Comparison of ENCODE assay signal across 8 mouse cellular contexts in genomic region chr5:110808061-110808631, GRCm38 (mm10). TPM values are rescaled to one million over a fixed set of nuclear protein-coding genes. Genes with fewer than 3 reads are reported as not detected.
DNase-seq lines count a peak whose midpoint lies in the region; ATAC-seq and TF ChIP-seq lines count a peak whose summit lies in the region.

No protein-coding gene starts in this region.

- peaks cover 44% of the 10 kb centered on the region for H3K4me1 ChIP-seq in embryonic facial prominence, embryonic 13.5 days
- H3K4me1 ChIP-seq in heart, adult 2 months (ENCODE audit: control insufficient read depth, insufficient read depth, low read length): peaks cover 13% of the 10 kb centered on the region
- peaks cover 47% of the 10 kb centered on the region for H3K4me1 ChIP-seq in limb, embryonic 13.5 days
- peaks cover 52% of the 10 kb centered on the region for H3K4me1 ChIP-seq in midbrain, embryonic 15.5 days

- H3K9me3 ChIP-seq in embryonic facial prominence, embryonic 13.5 days: no peaks in the 10 kb centered on the region
- H3K9me3 ChIP-seq in limb, embryonic 13.5 days: no peaks in the 10 kb centered on the region
- H3K9me3 ChIP-seq in midbrain, embryonic 15.5 days: no peaks in the 10 kb centered on the region

- peaks cover 33% of the 10 kb centered on the region for H3K36me3 ChIP-seq in embryonic facial prominence, embryonic 13.5 days
- H3K36me3 ChIP-seq in heart, adult 2 months (ENCODE audit: control insufficient read depth, insufficient read depth, low read length): peaks cover 5% of the 10 kb centered on the region
- H3K36me3 ChIP-seq in limb, embryonic 13.5 days: peaks cover 40% of the 10 kb centered on the region
- 0 out of 2 replicates have a peak, but pooled peaks cover 4% of the 10 kb centered on the region for H3K36me3 ChIP-seq in midbrain, embryonic 15.5 days (replicated peaks)

- peaks cover 3% of the 10 kb centered on the region for H3K79me2 ChIP-seq in heart, adult 2 months (replicated peaks; ENCODE audit: control insufficient read depth, insufficient read depth, low read length)

- intact Hi-C loops in heart, adult 2 months (cut with DNase I): loop anchor here (2.0 kb wide), 1 partner anchor 37 kb away; the partner anchor contains the start of gene Ep400

- 4% methylated on average over 14 of the region's 14 CpGs for WGBS in embryonic facial prominence, embryonic 13.5 days
- WGBS in heart, adult 2 months: under 1% methylated on average over 14 of the region's 14 CpGs
- WGBS in limb, embryonic 13.5 days: 3% methylated on average over 14 of the region's 14 CpGs
- WGBS in midbrain, embryonic 15.5 days: 4% methylated on average over 14 of the region's 14 CpGs

- H3K27me3 ChIP-seq in embryonic facial prominence, embryonic 13.5 days: no peaks in the 10 kb centered on the region
- no peaks in the 10 kb centered on the region for H3K27me3 ChIP-seq in heart, adult 2 months (ENCODE audit: control insufficient read depth, insufficient read depth, low read length)
- no peaks in the 10 kb centered on the region for H3K27me3 ChIP-seq in limb, embryonic 13.5 days
- H3K27me3 ChIP-seq in midbrain, embryonic 15.5 days (replicated peaks): no peaks in the 10 kb centered on the region

- peak overlapping the region; percentile 95 for H3K4me2 ChIP-seq in embryonic facial prominence, embryonic 13.5 days
- H3K4me2 ChIP-seq in limb, embryonic 13.5 days (replicated peaks): peak overlapping the region; percentile 94
- H3K4me2 ChIP-seq in midbrain, embryonic 15.5 days: peak overlapping the region; percentile 92

- peak overlapping the region; percentile 28; the same call in 1 of the 2 replicates for H3K27ac ChIP-seq in embryonic facial prominence, embryonic 13.5 days
- H3K27ac ChIP-seq in heart, adult 2 months: peak overlapping the region; percentile 83
- no peak overlapping the region; the same call in 1 of the 2 replicates for H3K27ac ChIP-seq in limb, embryonic 13.5 days
- H3K27ac ChIP-seq in midbrain, embryonic 15.5 days: 0 out of 2 replicates have a peak overlapping the region, but pooled peaks have one; percentile 6

- peak overlapping the region; percentile 96 for H3K9ac ChIP-seq in embryonic facial prominence, embryonic 13.5 days
- peak overlapping the region; percentile 99 for H3K9ac ChIP-seq in heart, adult 2 months (ENCODE audit: low read depth, low read length)
- peak overlapping the region; percentile 98 for H3K9ac ChIP-seq in limb, embryonic 13.5 days
- peak overlapping the region; percentile 87 for H3K9ac ChIP-seq in midbrain, embryonic 15.5 days

- TF ChIP-seq POLR2A in heart, adult 2 months (IDR thresholded peaks at IDR 0.05; ENCODE audit: insufficient read depth, low read depth, low read length): peak; percentile 58

- TF ChIP-seq CTCF in heart, adult 2 months (IDR thresholded peaks at IDR 0.05): no peak

- 0 out of 2 replicates have a peak, but pooled peaks have one; percentile 45 for TF ChIP-seq EP300 in heart, adult 2 months (IDR thresholded peaks at IDR 0.05; ENCODE audit: insufficient read depth, low read depth, low read length)

- peak; percentile 59; the same call in 1 of the 2 replicates for ATAC-seq in embryonic facial prominence, embryonic 13.5 days (ENCODE audit: insufficient number of reproducible peaks, insufficient read depth, low FRiP score, low TSS enrichment, low read depth)
- peak; percentile 31; the same call in 1 of the 2 replicates for ATAC-seq in limb, embryonic 13.5 days (ENCODE audit: low FRiP score, low read depth)
- ATAC-seq in midbrain, embryonic 15.5 days (replicated peaks): peak; percentile 28; the same call in 1 of the 2 replicates

- peak; percentile 88 for DNase-seq in 3T3-L1 (ENCODE audit: low read depth, low spot score)
- peak; percentile 58 to 70 for DNase-seq in adrenal gland, postnatal 4 days (ENCODE audit: low spot score in 2 of 2)
- DNase-seq in heart, adult 2 months: peak; percentile 92 to 93
- peak; percentile 90 to 91 for DNase-seq in kidney, adult 8-10 months
- peak; percentile 59 to 66 for DNase-seq in spleen, adult 18-20 months

- H3K4me3 ChIP-seq in embryonic facial prominence, embryonic 13.5 days: peak overlapping the region; percentile 96
- peak overlapping the region; percentile 91 for H3K4me3 ChIP-seq in heart, adult 2 months
- peak overlapping the region; percentile 94 for H3K4me3 ChIP-seq in limb, embryonic 13.5 days
- peak overlapping the region; percentile 85 for H3K4me3 ChIP-seq in midbrain, embryonic 15.5 days

RNA-seq across cellular contexts. Expression of gene Ulk1, which starts 1.8 kb away (rescaled TPM):
- 10 to 100 TPM; 59.5 to 64.8 TPM for total RNA-seq in adrenal gland, postnatal 4 days (2021)
- 19.2 and 21.9 TPM in 2 replicates for polyA plus RNA-seq in embryonic facial prominence, embryonic 13.5 days (2015; fragmentation: Nextera tagmentation; extraction: Ambion mirVana)
- 10 to 100 TPM; 64.8 to 82.1 TPM for total RNA-seq in heart, adult 2 months (2021)
- 55.9 and 62.6 TPM in 2 replicates for polyA plus RNA-seq in heart, adult 2 months (2012; rRNA removed)
- 21.5 and 22.8 TPM in 2 replicates for polyA plus RNA-seq in limb, embryonic 13.5 days (2015; fragmentation: Nextera tagmentation; extraction: Ambion mirVana)
- 37.1 and 39.1 TPM in 2 replicates for polyA plus RNA-seq in midbrain, embryonic 15.5 days (2015; fragmentation: Nextera tagmentation; extraction: Ambion mirVana)

RNA-seq across cellular contexts. Expression of gene Pus1, which starts 27.7 kb away (rescaled TPM):
- total RNA-seq in adrenal gland, postnatal 4 days (2021): 10 to 100 TPM; 40.2 to 47.2 TPM
- polyA plus RNA-seq in embryonic facial prominence, embryonic 13.5 days (2015; fragmentation: Nextera tagmentation; extraction: Ambion mirVana): 32.4 and 34.4 TPM in 2 replicates
- 10 to 100 TPM; 19.1 to 21.3 TPM for total RNA-seq in heart, adult 2 months (2021)
- polyA plus RNA-seq in heart, adult 2 months (2012; rRNA removed): 15.8 and 16.2 TPM in 2 replicates
- polyA plus RNA-seq in limb, embryonic 13.5 days (2015; fragmentation: Nextera tagmentation; extraction: Ambion mirVana): 33.0 and 33.5 TPM in 2 replicates
- polyA plus RNA-seq in midbrain, embryonic 15.5 days (2015; fragmentation: Nextera tagmentation; extraction: Ambion mirVana): 23.0 and 23.1 TPM in 2 replicates

RNA-seq across cellular contexts. Expression of gene Hscb, which starts 31.4 kb away (rescaled TPM):
- 10 to 100 TPM; 24.3 to 25.3 TPM for total RNA-seq in adrenal gland, postnatal 4 days (2021)
- 28.7 and 29.8 TPM in 2 replicates for polyA plus RNA-seq in embryonic facial prominence, embryonic 13.5 days (2015; fragmentation: Nextera tagmentation; extraction: Ambion mirVana)
- total RNA-seq in heart, adult 2 months (2021): 10 to 100 TPM; 18.5 to 18.7 TPM
- polyA plus RNA-seq in heart, adult 2 months (2012; rRNA removed): 14.8 and 17.7 TPM in 2 replicates
- 26.5 and 30.1 TPM in 2 replicates for polyA plus RNA-seq in limb, embryonic 13.5 days (2015; fragmentation: Nextera tagmentation; extraction: Ambion mirVana)
- polyA plus RNA-seq in midbrain, embryonic 15.5 days (2015; fragmentation: Nextera tagmentation; extraction: Ambion mirVana): 6.0 and 8.6 TPM in 2 replicates

RNA-seq across cellular contexts. Expression of gene Chek2, which starts 31.6 kb away (rescaled TPM):
- total RNA-seq in adrenal gland, postnatal 4 days (2021): 10 to 100 TPM in 1 of 2 experiments, 1 to 10 TPM in 1; 8.2 to 13.3 TPM
- 26.0 and 28.5 TPM in 2 replicates for polyA plus RNA-seq in embryonic facial prominence, embryonic 13.5 days (2015; fragmentation: Nextera tagmentation; extraction: Ambion mirVana)
- 1 to 10 TPM; 2.6 to 3.1 TPM for total RNA-seq in heart, adult 2 months (2021)
- polyA plus RNA-seq in heart, adult 2 months (2012; rRNA removed): 3.4 and 5.5 TPM in 2 replicates
- polyA plus RNA-seq in limb, embryonic 13.5 days (2015; fragmentation: Nextera tagmentation; extraction: Ambion mirVana): 20.7 and 23.6 TPM in 2 replicates
- polyA plus RNA-seq in midbrain, embryonic 15.5 days (2015; fragmentation: Nextera tagmentation; extraction: Ambion mirVana): 5.0 and 6.7 TPM in 2 replicates

RNA-seq across cellular contexts. Expression of gene Ep400, which starts 37.6 kb away (rescaled TPM):
- total RNA-seq in adrenal gland, postnatal 4 days (2021): 100 to 1,000 TPM in 1 of 2 experiments, 10 to 100 TPM in 1; 93.2 to 114 TPM
- polyA plus RNA-seq in embryonic facial prominence, embryonic 13.5 days (2015; fragmentation: Nextera tagmentation; extraction: Ambion mirVana): 41.4 and 49.8 TPM in 2 replicates
- 10 to 100 TPM; 31.4 to 32.6 TPM for total RNA-seq in heart, adult 2 months (2021)
- polyA plus RNA-seq in heart, adult 2 months (2012; rRNA removed): 18.4 and 21.0 TPM in 2 replicates
- polyA plus RNA-seq in limb, embryonic 13.5 days (2015; fragmentation: Nextera tagmentation; extraction: Ambion mirVana): 45.6 and 58.6 TPM in 2 replicates
- polyA plus RNA-seq in midbrain, embryonic 15.5 days (2015; fragmentation: Nextera tagmentation; extraction: Ambion mirVana): 60.1 and 64.6 TPM in 2 replicates
